Mouse (Mus musculus) left cerebral cortex, adult 9 months (tissue): ENCODE data around the gene Ace.

ENCODE experiments used
- DNase-seq, 2 experiments: peaks; one replicate each; pipeline ENCODE4 v3.0.0; 2022; ENCODE audit warnings: low spot score in 2 of 2

The Ace gene

DNA sequence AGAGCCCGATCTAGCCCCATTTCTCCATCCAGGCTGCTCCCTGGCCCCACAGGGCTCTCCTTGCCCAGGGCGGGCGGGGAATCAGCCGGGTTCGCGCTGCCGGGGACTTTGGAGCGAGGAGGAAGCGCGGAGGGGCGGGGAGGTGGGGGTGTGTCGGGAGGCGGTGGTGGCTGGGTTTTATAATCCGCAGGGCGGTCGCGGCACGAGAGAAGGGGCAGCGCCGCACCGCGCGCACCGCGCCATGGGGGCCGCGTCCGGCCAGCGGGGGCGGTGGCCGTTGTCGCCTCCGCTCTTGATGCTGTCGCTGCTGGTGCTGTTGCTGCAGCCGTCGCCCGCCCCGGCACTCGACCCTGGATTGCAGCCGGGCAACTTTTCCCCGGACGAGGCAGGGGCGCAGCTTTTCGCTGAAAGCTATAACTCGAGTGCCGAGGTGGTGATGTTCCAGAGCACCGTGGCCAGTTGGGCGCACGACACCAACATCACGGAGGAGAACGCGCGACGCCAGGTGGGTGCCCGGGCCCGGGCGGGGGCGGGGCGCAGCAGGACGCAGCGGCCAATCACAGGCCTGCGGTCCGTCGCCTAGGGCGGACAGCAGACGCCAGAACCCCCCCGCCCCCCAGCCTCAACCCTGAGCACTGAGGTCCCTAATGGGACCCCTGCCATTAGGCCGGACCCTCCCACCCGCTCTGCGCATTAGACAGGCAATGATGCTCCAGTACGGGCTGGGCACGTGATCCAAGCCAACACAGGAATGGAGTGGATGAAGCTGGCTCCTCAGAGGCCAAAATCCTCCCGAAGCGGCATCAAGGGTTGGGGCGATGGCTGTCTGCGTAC lies at the start of gene Ace:
Gene Ace, plus strand, starts transcription at position 205 of the 834 bp plus-strand sequence.
- no peak for DNase-seq

DNA sequence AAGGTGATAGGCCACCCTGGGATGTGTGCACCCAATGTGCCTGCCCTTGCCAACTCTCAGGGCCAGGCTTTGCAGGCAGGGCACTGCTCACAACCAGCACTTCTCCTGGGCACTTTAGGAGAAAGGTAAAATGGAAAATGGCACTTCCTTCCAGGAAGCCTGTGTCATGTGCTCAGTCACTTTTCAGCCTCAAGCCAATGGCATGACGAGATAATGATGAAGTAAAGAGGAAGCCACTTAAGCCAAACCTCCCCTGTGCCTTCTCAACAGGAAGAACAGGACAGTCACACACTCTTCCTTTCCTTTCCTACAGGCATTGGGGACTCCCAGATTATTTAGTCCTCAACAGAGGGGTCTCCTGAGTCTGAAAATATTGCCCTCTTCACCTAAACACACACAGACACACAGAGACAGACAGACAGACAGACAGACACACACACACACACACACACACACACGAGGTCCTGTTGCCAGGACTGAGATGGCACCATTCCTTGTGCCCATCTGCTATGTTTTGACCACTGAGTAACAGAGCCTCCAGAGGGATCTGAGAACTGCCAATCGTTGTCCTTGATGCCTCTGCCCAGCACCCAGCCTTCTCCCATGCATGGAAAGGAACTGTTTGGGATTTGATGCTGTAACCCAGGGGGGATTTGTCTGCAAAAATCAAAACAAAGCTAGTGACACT lies 47.5 kb upstream of the Ace start:
- no peak for DNase-seq

DNA sequence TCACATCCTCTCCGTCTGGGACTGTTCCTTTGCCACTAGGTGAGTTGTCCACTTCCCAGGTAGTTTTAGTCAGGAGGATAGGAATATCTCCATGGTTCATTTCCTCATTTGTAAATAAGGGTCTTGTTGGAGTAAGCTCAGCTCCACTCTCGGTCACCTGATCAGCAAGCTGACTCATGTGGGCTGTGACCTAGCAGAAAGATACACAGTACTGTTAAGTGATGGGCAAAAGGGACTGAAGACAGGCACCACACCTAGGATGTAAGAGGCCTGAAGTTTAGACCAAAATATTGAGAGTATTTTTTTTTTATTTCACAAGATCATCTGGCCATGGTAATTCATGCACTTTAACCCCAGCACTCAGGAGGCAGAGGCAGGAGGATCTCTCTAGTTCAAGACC lies 46.9 kb upstream of the Ace start:
- DNase-seq, result no peak

DNA sequence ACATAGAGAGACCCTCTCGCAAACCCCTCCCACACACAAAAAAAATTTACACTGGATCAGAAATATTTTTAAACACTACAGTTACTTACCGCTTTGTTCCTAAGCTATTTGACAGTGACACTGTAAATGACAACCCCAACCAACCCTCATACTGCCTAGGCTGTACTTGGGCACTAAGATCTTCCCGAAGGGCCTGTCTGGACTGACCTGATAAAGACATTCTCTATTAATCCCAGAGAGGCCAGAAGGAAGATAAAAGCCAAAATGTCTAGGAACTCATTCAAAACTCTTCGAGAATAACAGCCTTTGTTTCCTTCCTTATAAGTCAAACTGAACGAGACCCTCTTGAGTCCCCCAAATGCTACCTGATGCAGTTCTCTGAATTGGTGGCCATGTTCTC lies 46.5 kb upstream of the Ace start:
- no peak for DNase-seq

DNA sequence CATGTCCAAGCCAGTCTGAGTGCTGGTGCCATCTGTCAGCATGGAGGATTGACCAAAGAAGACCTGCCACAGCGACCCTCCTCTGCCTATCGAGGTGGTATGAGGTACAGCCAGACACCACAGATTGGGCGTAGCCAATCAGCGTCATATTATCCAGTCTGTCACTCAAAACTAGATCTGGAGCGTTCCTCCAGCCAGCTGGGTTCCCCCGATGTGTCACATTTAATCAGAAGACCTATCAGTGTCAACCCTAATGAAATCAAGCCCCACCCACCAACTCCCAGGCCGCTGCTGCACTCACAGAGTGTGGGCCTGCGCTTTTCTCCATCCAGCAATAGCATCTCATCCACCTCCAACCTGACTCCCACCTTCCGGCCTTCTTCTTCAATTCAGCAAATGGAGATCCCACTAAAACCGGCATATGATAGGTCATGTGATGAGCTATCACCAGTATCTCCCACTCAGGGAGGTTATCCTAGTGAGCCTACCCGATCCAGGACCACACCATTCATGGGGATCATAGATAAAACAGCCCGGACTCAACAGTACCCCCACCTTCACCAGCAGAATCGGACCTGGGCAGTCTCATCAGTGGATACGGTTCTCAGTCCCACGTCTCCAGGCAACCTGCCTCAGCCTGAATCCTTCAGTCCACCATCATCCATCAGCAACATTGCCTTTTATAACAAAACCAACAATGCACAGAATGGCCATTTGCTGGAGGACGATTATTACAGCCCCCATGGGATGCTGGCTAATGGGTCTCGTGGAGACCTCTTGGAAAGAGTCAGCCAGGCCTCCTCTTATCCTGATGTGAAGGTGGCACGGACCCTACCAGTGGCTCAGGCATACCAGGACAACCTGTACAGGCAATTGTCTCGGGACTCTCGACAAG lies 44.7 kb upstream of the Ace start:
- DNase-seq, result peak; percentile 42 to 48

DNA sequence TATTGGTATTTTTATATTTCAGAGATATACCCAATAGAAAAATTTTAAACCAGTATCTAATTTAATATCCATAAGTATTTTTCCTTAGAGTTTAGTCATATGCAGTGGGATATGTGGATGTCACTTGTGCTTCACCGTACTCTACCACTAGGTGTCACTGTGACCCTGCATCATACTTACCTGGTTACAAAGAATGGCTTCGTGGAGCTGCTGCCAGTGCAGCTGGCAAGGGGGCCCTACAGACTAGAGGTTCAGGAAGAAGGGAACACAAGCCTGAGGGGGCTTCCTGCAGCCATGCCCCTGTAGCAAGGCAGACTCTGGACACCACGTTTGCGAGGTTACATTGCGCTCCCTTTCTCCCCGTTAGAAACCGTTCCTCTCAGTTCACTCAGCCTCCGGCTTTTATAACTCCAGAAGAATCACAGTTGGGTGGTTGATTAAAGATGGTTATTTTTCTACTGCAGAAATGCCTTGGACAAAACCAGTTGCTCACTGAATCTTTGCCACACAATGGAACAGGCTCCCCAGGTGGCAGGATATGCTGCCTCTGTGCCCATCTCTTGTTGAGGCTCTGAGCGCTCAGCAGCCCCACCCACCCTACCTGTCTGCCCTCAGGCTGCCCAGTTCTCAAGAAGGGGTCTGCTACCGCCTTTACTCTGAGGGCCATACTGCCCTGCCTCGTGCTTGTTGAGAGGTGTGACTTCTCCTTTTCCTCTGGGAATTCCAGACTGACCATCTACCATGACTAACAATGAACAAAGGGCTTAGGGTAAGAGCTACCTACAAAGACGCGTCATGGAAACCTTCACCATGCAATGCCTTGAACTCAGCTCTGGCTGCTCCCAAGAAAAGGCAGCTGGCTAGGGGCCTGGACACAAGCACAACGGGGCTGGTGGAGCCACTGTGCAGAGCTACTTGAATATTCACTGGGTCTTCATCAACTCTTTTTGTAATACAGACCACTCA lies 40.4 kb upstream of the Ace start:
- DNase-seq, result peak in 1 of 2 experiments; percentile 85

DNA sequence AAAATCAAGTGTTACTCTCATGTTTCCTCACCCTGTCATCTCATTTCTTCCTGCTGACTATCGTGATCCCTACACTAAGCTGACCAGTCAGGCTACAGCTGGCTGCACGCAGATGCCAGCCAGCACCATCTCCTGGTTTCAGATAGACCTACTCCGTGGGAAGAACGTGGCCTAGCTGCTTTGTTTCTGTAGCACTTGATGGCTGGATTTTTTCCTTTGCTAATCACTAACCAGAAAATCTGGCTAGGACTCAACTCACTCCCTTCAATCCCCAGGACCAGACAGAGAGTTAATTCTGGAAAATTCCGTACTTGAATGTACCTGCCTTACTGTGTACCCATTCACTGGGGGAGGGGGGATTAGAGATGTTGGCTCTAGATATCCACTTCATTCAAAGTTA lies 39.6 kb upstream of the Ace start:
- DNase-seq, result no peak

DNA sequence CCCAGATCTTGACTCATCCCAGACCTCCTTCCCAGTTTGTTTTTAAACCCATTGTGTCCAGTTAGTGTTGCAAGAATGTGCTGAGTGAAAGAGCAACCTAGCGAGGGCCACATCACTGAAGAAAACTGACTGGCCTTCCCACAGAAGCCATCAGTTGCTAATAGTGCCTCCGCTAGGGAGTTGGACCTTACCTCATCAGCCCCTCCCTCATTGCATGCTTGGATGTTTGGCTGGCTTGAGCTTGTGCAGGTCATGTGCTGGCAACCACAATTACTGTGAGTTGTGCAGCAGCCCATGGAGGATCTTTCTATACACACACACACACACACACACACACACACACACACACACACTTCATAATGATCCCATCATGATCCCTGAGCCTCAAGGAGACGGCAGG lies 36.4 kb upstream of the Ace start:
- no peak for DNase-seq

DNA sequence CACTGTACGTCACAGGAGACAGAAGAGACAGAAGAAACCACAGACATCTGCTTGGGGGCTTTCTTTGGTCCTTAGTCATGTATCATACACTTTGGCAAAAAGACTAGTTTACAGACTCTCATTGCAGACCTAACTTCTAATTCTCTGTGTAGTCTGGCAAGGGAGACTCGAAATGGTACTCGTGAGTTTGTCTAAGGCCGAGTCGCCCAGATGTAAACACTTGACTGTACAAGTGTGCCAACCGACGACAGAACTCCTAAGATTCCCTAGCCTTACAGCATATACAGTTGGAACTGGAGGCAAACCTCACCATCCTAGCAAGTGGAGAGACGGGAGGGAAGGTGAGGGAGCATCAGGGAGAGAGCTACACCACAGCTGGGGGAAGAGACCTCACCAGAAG lies 34.0 kb upstream of the Ace start:
- no peak for DNase-seq

DNA sequence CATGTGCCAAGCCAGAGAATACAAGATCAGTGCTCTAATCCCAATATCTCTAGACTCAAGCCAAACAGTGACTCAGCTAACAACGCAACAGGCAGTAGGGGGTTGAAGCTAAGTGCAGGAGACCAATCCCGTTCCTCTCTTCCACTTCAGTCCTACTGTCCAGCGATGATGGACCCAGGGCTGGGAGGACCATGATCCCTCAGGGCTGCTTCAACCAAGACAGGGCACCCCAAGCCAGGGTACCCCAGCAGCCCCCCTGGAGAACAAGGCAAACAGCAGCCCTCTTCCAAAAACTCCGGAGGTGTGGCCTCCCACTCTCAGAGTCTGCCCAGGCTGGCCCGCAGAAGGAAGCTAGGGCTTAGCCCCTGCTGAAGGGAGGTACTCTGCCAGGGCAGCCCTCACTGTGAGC lies 33.4 kb upstream of the Ace start:
- no peak for DNase-seq

DNA sequence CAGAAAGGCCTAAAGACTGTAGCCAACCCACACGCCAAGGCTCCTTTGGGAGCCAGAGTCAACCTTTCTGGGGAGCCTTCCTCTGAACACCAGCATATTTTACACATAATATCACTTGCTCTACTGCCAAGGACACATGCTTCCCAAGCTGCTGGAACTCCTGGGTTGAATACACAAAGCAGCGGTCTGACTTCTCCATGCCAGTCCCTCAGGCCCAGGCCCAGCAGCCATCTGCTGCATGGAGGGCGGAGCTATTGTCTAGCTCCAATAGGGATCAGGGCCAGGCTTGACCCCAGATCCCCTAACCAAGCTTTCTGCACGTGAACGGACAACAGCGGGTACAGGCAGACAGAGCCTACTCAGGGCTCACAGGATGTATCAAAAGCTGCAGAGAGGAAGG lies 32.9 kb upstream of the Ace start:
- DNase-seq, result no peak

DNA sequence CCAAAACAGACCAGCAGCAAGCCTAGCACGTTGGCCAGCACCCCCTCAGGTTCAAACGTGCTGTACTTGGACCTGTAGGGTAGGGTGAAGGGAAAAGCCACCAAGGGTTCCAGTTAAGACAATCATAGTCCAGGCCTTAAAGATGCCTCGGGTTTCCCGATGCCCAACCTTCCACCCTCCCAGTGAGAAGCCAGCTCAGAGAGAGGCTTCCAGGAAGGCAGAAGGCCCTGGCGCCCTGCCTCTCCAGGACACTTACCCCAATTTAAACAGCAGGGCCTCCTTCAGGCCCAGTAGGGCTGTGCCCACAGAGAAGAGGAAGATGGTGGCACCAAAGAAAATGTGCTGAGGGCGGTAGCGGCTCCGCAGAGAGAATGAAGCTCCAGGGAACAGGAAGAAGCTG lies 32.2 kb upstream of the Ace start:
- no peak for DNase-seq

DNA sequence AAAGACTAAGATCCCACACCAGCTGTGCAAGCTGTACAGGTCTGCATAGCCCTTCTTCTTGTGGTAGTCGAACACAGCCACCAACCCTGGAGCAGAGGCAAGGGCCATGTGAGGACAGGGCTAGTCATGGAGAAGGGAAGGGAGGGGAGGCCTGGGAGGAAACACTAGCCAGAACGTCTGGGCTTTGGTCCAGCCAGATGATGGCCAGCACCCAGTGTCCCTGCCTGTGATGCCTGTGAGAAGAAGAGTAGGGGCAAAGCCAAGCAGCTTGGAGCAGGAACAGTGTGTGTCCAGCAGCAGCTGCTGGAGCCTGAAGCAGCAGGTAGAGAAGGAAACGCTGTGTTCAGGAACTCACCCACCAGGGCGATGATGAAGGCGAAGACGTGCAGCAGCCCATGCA lies 31.5 kb upstream of the Ace start:
- peak in 1 of 2 experiments; percentile 60 for DNase-seq

DNA sequence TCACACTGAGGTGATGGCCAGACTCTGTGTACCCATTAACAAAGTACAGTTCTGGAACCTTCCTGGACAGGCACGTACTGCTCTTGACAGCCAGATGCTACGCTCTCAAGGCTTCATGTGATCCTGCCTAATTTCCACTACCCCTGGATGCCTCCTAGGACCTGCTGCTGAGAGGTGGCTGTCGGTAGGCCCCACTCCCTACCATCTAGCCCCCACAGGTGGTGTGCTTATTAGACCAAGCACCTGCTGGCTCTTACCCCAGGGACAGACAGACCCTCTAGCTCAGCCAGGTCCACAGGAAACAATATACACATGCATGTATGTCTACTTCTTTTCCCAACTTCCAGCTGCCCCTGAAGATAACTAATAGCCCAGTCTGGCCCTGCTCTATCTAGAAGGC lies 30.8 kb upstream of the Ace start:
- no peak for DNase-seq

DNA sequence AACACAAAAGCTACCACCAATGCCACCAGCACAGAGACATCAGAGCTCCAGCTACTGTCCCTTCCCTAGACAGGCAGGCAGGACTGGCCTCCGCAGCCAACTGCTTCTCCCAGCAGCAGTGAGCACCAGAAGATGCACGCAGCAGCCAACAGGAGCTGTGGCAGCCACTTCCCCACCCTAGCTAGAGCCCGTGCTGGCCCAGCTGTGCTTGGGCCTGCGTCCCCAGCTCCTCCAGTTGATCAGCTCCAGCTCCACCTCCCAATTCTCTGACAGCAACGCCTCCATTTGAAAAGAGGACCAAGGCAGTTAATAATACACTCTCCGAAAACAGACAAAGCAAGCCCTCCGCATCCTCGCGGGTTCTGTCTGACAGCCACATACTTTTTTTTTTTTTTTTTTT lies 29.0 kb upstream of the Ace start:
- DNase-seq, result no peak

DNA sequence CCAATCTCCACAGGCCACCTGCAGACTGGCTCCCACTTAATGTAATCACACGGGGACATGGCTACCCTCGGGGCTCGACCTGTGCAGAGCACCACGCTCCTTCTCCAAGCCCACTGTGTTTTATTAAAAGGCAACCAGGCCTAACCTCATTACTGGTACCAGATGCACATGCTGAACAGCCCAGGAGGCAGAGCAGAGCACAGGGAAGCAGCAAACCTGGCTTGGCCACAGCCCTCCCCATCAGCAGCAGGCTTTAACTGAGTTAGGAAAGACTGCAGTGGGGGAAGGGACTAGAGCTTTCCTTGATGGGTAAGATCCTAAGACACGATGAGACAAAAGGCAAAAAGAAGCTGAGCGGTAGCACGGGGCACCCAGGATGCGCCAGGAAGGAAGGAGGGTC lies 25.8 kb upstream of the Ace start:
- no peak for DNase-seq

DNA sequence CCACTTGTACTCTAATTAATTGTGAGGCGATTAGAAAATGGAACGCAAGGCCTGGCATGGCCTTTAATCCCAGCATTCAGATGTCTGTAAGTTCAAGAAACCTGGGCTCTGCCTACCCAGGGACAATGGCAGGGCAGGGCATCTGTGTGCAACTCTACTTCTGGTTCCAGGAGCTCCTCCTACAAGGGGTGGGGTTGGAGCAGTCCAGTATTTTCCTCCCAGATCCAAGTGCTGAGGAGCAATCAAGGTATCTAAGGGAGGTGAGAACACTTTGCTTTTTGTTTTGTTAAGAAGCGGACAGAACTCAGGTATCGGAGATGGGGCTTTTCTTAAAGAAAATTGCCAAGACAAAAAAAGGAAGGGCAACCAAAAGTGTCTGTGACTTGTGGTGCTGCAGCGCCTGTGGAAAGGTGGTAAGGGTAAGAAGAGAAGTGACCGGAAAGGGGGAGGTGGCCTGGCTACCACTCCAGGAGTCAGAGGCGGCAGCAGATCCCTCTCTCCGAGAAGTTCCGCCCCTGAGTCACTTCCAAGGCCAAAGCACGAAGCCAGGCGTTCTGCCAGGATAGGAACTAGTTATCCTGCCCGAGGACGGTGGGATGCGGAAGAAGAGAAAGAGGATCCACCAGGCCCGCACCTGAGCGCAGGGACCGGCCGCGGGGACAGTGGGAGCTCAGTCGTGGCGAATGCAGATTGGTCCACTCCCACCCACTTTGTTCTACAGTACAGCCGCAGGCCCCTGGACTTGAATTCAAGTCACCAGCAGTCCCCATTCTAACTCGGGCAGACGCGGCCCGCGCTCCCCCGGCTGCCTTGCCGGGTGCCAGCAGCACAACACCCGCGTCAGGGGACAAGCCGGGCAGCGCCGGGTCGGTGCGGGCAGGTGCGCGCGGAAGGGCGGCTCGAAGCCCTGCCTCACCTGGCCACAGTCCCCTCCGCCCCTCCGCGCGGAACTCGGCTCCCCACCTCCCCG lies 24.3 kb upstream of the Ace start:
- no peak for DNase-seq

DNA sequence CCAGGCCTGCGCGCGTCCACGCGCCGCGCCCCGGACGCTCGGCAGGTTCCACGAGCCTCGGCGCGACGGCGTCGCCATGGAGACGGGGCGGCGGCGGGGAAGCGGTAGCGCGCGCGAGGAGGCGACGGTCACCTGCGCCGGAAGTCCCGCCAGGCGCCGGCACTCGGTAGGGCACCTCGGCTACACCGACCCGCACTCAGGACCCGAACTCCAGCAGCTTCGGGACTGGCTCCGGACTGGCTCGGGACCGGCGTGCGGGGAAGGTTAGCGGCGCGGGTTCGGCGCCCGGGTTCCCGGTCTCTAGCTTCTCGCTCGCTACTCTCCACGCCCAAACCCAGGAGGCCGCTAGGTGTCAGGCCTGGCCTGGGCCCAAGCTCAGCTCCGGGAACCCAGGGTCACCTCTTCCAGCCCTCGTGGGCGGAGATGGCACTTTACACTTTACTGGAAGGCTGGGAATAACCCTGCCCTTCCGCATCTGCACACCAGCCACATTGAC lies 23.6 kb upstream of the Ace start:
- peak in 1 of 2 experiments; percentile 60 for DNase-seq

DNA sequence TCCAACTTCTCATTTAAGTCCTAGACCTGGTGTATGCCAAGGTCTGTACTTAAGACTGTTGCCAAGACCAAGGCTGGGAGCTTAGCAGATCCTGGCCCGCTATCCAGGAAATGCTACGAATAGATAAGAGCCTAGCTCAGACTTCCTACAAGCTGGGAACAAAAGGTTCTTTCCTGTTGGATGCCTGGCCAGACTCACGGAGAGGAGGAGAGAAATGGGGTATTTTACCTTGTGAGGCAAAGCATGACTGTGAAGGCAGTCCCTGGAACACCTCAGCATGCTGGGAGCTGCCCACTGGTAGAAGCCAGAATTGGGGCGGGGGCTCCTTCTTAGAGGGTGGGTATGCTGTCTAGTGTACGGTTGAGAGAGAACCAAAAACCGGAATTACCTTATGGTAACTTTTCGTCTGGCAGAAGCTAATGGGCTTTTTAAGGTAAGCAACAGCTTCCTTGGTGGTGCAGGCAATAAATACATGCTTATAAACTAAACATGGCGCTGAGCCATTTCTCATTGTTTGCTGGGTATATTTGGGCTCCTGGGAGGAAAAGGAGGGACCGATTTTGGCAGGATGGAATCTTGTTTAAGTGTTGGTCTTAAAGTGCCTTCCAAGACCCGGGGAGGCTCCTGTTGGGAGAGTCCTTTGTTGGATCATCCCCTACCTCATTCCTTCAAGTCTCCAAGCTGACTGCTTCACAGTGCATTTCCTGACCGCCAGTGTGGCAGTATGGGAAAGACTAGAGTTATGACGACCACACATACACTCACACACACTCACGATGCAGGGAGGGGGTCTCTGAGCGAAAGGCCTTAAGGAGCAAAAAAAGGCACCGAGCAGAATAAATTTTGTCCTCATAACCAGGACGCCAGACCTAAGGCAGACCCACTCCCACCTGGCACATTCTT lies 22.7 kb upstream of the Ace start:
- no peak for DNase-seq
